Mouse (Mus musculus): ENCODE results near the gene 9230104L09Rik.

DNA sequence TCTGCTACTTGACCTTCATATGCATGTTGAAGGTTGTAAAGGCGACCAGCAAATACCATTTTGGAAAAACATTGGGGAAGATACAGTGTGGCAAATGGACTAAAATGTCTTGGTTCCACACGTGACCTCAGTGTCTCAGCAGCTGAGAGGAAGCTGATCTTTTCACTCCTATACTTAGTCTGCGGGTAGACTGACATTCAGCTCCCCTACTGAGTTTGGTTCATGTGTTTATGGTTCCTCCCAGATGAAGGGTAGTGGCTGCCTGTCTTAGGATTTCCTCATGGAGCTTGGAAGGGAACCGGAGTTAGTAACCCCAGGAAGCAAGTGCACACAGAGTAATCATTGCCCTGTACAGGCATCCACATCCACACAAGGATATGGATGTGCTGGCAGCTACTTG, 35.5 kb upstream of the 9230104L09Rik start:
- no peak for TF ChIP-seq CTCF (IDR thresholded peaks at IDR 0.05; ENCODE audit: insufficient read depth, low read depth, low read length)
- TF ChIP-seq POLR2A (IDR thresholded peaks at IDR 0.05; ENCODE audit: insufficient read depth, low read depth, low read length): no peak

Data from olfactory bulb, adult 2 months (tissue).